Mouse (Mus musculus) liver, adult (tissue): ENCODE results near the gene Mmachc.

Source experiments
- GATA4 ChIP-seq: IDR thresholded peaks from 2 replicates; pipeline ENCODE4 v1.6.1; 2014; ENCODE audit warnings: mild to moderate bottlenecking, low read length; ENCODE audit not compliant: insufficient replicate concordance

Gene Mmachc

GRCm38 (mm10) chr4:116708201-116708764, at the start of gene Mmachc, which contains the start of gene Ccdc163:
Gene Mmachc (minus strand): TSS chr4:116708406.
Gene Ccdc163 (plus strand): TSS chr4:116708509.
- TF ChIP-seq GATA4: 0 out of 2 replicates have a peak, but pooled peaks have one; percentile 11

- TF ChIP-seq GATA4: no peak
These were observed 41.5 kb upstream of the Mmachc start for GRCm38 (mm10) chr4:116749750-116750149.

GRCm38 (mm10) chr4:116738972-116739751, 31.0 kb upstream of the Mmachc start:
- no peak for TF ChIP-seq GATA4

GRCm38 (mm10) chr4:116734996-116735395, 26.8 kb upstream of the Mmachc start:
- TF ChIP-seq GATA4: no peak

GRCm38 (mm10) chr4:116732355-116732754, 24.1 kb upstream of the Mmachc start:
- no peak for TF ChIP-seq GATA4

- no peak for TF ChIP-seq GATA4
These were observed 22.9 kb upstream of the Mmachc start for GRCm38 (mm10) chr4:116731077-116731476.

- no peak for TF ChIP-seq GATA4
These were observed 21.3 kb upstream of the Mmachc start for GRCm38 (mm10) chr4:116729532-116729931.

GRCm38 (mm10) chr4:116727401-116727800, 19.2 kb upstream of the Mmachc start:
- no peak for TF ChIP-seq GATA4

- TF ChIP-seq GATA4: no peak
These were observed 17.2 kb upstream of the Mmachc start for GRCm38 (mm10) chr4:116725444-116725843.

GRCm38 (mm10) chr4:116722230-116722629, 14.0 kb upstream of the Mmachc start:
- TF ChIP-seq GATA4: no peak

- no peak for TF ChIP-seq GATA4
These were observed 13.0 kb upstream of the Mmachc start for GRCm38 (mm10) chr4:116721098-116721628.

GRCm38 (mm10) chr4:116720343-116721097, 12.3 kb upstream of the Mmachc start, which contains the start of gene Tesk2:
Gene Tesk2 (plus strand): TSS chr4:116720948.
- no peak for TF ChIP-seq GATA4

GRCm38 (mm10) chr4:116719396-116719795, 11.2 kb upstream of the Mmachc start:
- TF ChIP-seq GATA4: no peak

- no peak for TF ChIP-seq GATA4
These were observed 4.3 kb upstream of the Mmachc start for GRCm38 (mm10) chr4:116712536-116712935.

GRCm38 (mm10) chr4:116710154-116710553, 1.9 kb upstream of the Mmachc start:
- TF ChIP-seq GATA4: no peak
